Mouse (Mus musculus) intestine, embryonic 16.5 days (tissue): ENCODE results near the gene Carmil1. TPM values are rescaled to one million over a fixed set of nuclear protein-coding genes. Genes with fewer than 3 reads are reported as not detected.

Source experiments
- ATAC-seq: fragments of 200-750 bp; cut with Nextera tagmentation; 2 replicates; pipeline ENCODE4 v1.8.0; 2017; ENCODE audit warnings: moderate TSS enrichment, moderate library complexity
- H3K27ac ChIP-seq: fragments of 300-500 bp; sonication (generic); 2 replicates; pipeline ENCODE4 v1.5.1; 2014; ENCODE audit warnings: mild to moderate bottlenecking, low read length
- H3K27me3 ChIP-seq: fragments of 300-500 bp; sonication (generic); replicated peaks from 2 replicates; pipeline ENCODE4 v1.6.1; 2014; ENCODE audit warnings: low read length, control low read depth, mixed read lengths; ENCODE audit not compliant: control insufficient read depth, insufficient read depth
- H3K36me3 ChIP-seq: fragments of 300-500 bp; sonication (generic); 2 replicates; pipeline ENCODE4 v1.6.1; 2014; ENCODE audit warnings: low read length, control low read depth; ENCODE audit not compliant: control insufficient read depth, insufficient read depth
- H3K4me1 ChIP-seq: fragments of 300-500 bp; sonication (generic); 2 replicates; pipeline ENCODE4 v1.6.1; 2014; ENCODE audit warnings: low read length, control low read depth, mixed read lengths; ENCODE audit not compliant: control insufficient read depth, insufficient read depth
- H3K4me2 ChIP-seq: fragments of 300-500 bp; sonication (generic); 2 replicates; pipeline ENCODE4 v1.6.1; 2014; ENCODE audit warnings: low read depth, low read length, control low read depth
- H3K4me3 ChIP-seq: fragments of 300-500 bp; sonication (generic); 2 replicates; pipeline ENCODE4 v1.5.1; 2014; ENCODE audit warnings: mild to moderate bottlenecking, low read length
- H3K9ac ChIP-seq: fragments of 300-500 bp; sonication (generic); 2 replicates; pipeline ENCODE4 v1.6.1; 2014; ENCODE audit warnings: low read depth, low read length
- H3K9me3 ChIP-seq: fragments of 300-500 bp; sonication (generic); 2 replicates; pipeline ENCODE4 v1.6.1; 2016; ENCODE audit warnings: low read length, control low read depth; ENCODE audit not compliant: control insufficient read depth
- WGBS: fragments of 180-500 bp; shearing (Covaris S2); extraction: QIAGEN DNeasy Blood & Tissue Kit; methylation state at CpG from one replicate; pipeline ENCODE4 v1.1.7; 2014; 5-methylcytosine and 5-hydroxymethylcytosine counted together
- polyA plus RNA-seq: library from polyadenylated mRNA; unstranded; fragments of >200 nt; fragmentation: Nextera tagmentation; extraction: Ambion mirVana; gene quantifications from 2 replicates; pipeline ENCODE4 v1.2.1, GENCODE M21; 2015

Carmil1 gene
- polyA plus RNA-seq, 1 experiment from 2014 or later, result 33.1 TPM

GRCm38 (mm10) chr13:24246266-24246665 lies 34.3 kb downstream of the Carmil1 start:
- no peak overlapping the region for H3K4me2 ChIP-seq
- H3K9ac ChIP-seq, result no peak overlapping the region
- H3K9me3 ChIP-seq, result no peaks in the 10 kb centered on the region
- H3K27me3 ChIP-seq, result no peaks in the 10 kb centered on the region
- peaks cover 27% of the 10 kb centered on the region for H3K4me1 ChIP-seq
- H3K4me3 ChIP-seq, result no peak overlapping the region
- H3K27ac ChIP-seq, result peak overlapping the region; percentile 21; the same call in 1 of the 2 replicates
- H3K36me3 ChIP-seq, result no peaks in the 10 kb centered on the region
- ATAC-seq, result no peak
- WGBS, result 63% methylated on average over 6 of the region's 6 CpGs

DNA sequence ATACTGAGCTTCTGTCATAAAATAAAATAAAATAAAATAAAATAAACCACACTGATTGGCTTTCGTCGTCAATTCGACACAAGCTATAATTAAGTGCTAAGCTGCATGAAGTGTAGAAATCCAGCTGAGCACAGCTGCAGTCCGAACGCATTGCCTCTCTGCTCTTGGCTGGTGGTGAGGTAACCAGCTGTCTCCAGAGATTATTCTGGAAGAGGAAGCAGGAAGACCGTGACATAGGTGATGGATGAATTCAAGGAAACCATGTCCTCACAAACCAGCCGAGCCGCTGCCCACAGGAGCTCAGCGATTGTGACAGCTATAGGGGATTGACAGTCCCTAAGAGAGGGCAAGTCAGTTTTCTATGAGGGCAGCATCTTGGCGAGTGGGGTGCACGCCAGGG lies 36.0 kb downstream of the Carmil1 start:
- Histone ChIP-seq H3K9ac (no peak overlapping the region), H3K4me1 (peaks cover 26% of the 10 kb centered on the region), H3K4me3 (no peak overlapping the region), H3K9me3 (no peaks in the 10 kb centered on the region), H3K4me2 (no peak overlapping the region), H3K27ac (no peak overlapping the region), H3K36me3 (no peaks in the 10 kb centered on the region), H3K27me3 (no peaks in the 10 kb centered on the region)
- no peak for ATAC-seq
- WGBS, result 59% methylated on average over 11 of the region's 11 CpGs

DNA sequence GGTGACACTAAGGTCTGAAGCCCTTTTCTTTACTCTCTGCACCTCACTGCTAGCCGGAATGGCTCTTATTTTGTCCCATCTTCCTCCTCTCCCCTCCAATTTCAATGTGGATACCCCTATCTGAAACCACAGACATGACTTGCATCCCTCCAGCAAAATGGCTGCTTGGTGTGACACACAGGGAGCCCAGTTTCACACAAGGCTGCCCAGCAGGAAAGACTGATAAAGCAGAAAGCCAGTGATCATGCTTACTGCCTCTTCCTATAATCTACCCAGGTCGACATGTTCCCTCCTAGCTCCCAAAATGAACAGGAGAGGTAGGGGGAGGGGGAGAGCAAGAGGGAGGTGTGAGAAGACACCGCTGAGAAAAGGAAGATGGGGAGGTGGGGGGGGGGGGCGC lies 36.6 kb downstream of the Carmil1 start:
- Histone ChIP-seq H3K9ac (no peak overlapping the region), H3K27ac (no peak overlapping the region), H3K4me1 (peaks cover 26% of the 10 kb centered on the region), H3K36me3 (no peaks in the 10 kb centered on the region), H3K4me2 (no peak overlapping the region), H3K27me3 (no peaks in the 10 kb centered on the region), H3K9me3 (no peaks in the 10 kb centered on the region), H3K4me3 (no peak overlapping the region)
- no peak for ATAC-seq
- WGBS, result 78% methylated on average over 4 of the region's 4 CpGs

- Histone ChIP-seq H3K36me3 (no peaks in the 10 kb centered on the region), H3K4me3 (no peak overlapping the region), H3K27me3 (no peaks in the 10 kb centered on the region), H3K27ac (peak overlapping the region; percentile 77), H3K9ac (0 out of 2 replicates have a peak overlapping the region, but pooled peaks have one; percentile 28), H3K4me2 (no peak overlapping the region; the same call in 1 of the 2 replicates), H3K9me3 (no peaks in the 10 kb centered on the region), H3K4me1 (peaks cover 26% of the 10 kb centered on the region)
- WGBS, result 52% methylated on average over 5 of the region's 5 CpGs
- ATAC-seq, result peak; percentile 57
These were observed 38.0 kb downstream of the Carmil1 start for GRCm38 (mm10) chr13:24242429-24243106.

GRCm38 (mm10) chr13:24241201-24241600 lies 39.4 kb downstream of the Carmil1 start:
- Histone ChIP-seq H3K4me1 (peaks cover 24% of the 10 kb centered on the region), H3K4me2 (peak overlapping the region; percentile 23)
- 49% methylated on average over 5 of the region's 5 CpGs for WGBS

DNA sequence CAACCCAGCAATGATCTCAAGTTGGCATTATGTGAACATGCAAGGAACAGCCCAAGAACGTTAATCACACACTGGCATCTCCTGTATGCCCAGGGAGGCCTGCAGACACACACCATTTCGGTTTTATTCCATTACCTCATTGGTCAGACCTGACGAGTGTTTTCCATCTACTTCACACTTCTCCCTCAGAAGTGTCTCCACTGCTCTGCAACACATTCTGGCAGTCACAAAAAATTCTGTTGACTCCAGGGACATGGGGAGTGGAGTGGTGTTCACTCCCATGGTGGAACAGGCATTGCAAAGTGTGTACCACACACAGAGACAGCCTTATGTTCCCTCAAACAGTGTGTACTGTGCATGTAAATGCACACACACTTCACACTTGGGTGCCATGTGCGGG lies 40.2 kb downstream of the Carmil1 start:
- peaks cover 22% of the 10 kb centered on the region for H3K4me1 ChIP-seq
- WGBS, result 87% methylated on average over 4 of the region's 4 CpGs
- no peak for ATAC-seq
- no peak overlapping the region for H3K27ac ChIP-seq
- no peaks in the 10 kb centered on the region for H3K9me3 ChIP-seq
- H3K9ac ChIP-seq, result no peak overlapping the region
- no peak overlapping the region for H3K4me2 ChIP-seq
- no peaks in the 10 kb centered on the region for H3K36me3 ChIP-seq
- no peaks in the 10 kb centered on the region for H3K27me3 ChIP-seq
- H3K4me3 ChIP-seq, result no peak overlapping the region

More at GRCm38 (mm10) chr13:24241201-24241600, 39.4 kb downstream of the Carmil1 start:
- no peak overlapping the region for H3K4me3 ChIP-seq
- H3K9ac ChIP-seq, result no peak overlapping the region; the same call in 1 of the 2 replicates
- H3K36me3 ChIP-seq, result no peaks in the 10 kb centered on the region
- no peak overlapping the region for H3K27ac ChIP-seq
- H3K27me3 ChIP-seq, result no peaks in the 10 kb centered on the region
- no peaks in the 10 kb centered on the region for H3K9me3 ChIP-seq
- ATAC-seq, result no peak

GRCm38 (mm10) chr13:24238456-24239120 lies 42.0 kb downstream of the Carmil1 start:
- ATAC-seq, result no peak
- H3K9me3 ChIP-seq, result no peaks in the 10 kb centered on the region
- H3K27me3 ChIP-seq, result no peaks in the 10 kb centered on the region
- 54% methylated on average over 3 of the region's 3 CpGs for WGBS
- H3K27ac ChIP-seq, result no peak overlapping the region
- H3K4me2 ChIP-seq, result no peak overlapping the region
- H3K4me1 ChIP-seq, result peaks cover 21% of the 10 kb centered on the region
- H3K4me3 ChIP-seq, result no peak overlapping the region
- no peaks in the 10 kb centered on the region for H3K36me3 ChIP-seq
- no peak overlapping the region for H3K9ac ChIP-seq

- no peak for ATAC-seq
- no peaks in the 10 kb centered on the region for H3K9me3 ChIP-seq
These were observed 43.9 kb downstream of the Carmil1 start for GRCm38 (mm10) chr13:24236736-24237135.

GRCm38 (mm10) chr13:24232750-24233149 lies 47.8 kb downstream of the Carmil1 start:
- H3K9me3 ChIP-seq, result no peaks in the 10 kb centered on the region
- no peak overlapping the region for H3K27ac ChIP-seq
- H3K4me2 ChIP-seq, result no peak overlapping the region
- peaks cover 3% of the 10 kb centered on the region; the same call in 1 of the 2 replicates for H3K36me3 ChIP-seq
- ATAC-seq, result no peak
- H3K4me1 ChIP-seq, result 0 out of 2 replicates have a peak, but pooled peaks cover 7% of the 10 kb centered on the region
- 85% methylated on average over 6 of the region's 6 CpGs for WGBS
- H3K9ac ChIP-seq, result no peak overlapping the region
- no peak overlapping the region for H3K4me3 ChIP-seq
- H3K27me3 ChIP-seq, result no peaks in the 10 kb centered on the region

More at GRCm38 (mm10) chr13:24236736-24237135, 43.9 kb downstream of the Carmil1 start:
- H3K9ac ChIP-seq, result no peak overlapping the region
- no peaks in the 10 kb centered on the region for H3K36me3 ChIP-seq
- no peak overlapping the region for H3K27ac ChIP-seq
- 55% methylated on average over 4 of the region's 4 CpGs for WGBS
- H3K4me1 ChIP-seq, result peaks cover 13% of the 10 kb centered on the region; the same call in 1 of the 2 replicates
- no peaks in the 10 kb centered on the region for H3K27me3 ChIP-seq
- no peak overlapping the region for H3K4me2 ChIP-seq
- H3K4me3 ChIP-seq, result no peak overlapping the region
